Mouse (Mus musculus): Measurements from ENCODE around the gene Alms1.
A peak's percentile ranks its signal among the peaks of the same experiment; 100 is the strongest.
"Not testable (repeated sequence)": the region's sequence is repeated elsewhere in the genome, so short reads cannot be mapped to it uniquely, and the experiment has no call there.

Gene Alms1

GRCm38 (mm10) chr6:85587396-85588143 lies at the start of gene Alms1:
TSS of gene Alms1 (plus strand) at chr6:85587531.
- DNase-seq, result peak; percentile 95

- DNase-seq, result no peak
These were observed 43.8 kb upstream of the Alms1 start for GRCm38 (mm10) chr6:85543351-85544175.

GRCm38 (mm10) chr6:85544251-85544881 lies 43.0 kb upstream of the Alms1 start:
- no peak for DNase-seq

DNA sequence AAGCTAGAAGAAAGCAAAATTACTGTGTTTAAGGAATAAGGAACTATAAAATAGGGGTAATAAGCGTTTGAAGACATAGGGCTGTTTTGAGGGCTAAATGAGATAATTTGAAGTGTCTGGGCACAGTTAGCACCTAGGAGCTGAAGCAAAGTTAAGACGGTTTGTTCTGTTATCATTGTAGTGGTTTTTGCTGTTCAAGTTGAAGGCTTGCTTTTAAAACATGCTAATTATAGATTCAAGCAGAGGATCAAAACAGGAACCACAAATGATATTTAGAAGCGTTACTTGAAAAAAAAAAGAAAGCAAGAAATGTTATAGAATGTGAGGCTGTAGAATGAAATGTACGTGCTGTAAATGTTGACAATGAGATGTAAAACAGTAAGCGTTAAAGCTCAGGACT lies 39.7 kb upstream of the Alms1 start:
- DNase-seq, result no peak

DNA sequence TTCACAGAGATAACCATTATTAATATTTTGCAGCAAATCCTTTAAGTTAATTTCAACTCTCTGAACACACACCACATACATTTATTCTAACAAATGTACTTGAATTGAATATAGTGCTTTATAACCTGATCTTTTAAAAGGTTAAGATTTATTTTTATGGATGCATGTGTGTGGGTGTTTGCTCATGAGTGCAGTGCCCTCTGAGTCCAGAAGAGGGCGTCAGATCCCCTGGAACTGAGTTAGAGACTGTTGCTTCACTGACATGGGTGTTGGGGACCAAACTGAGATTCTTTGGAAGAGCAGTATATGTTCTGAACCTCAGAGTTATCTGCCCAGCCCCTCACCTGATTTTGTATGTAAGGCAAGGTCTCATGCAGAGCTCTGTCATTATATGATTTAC lies 25.0 kb upstream of the Alms1 start:
- no peak for DNase-seq

GRCm38 (mm10) chr6:85572816-85573215 lies 14.5 kb upstream of the Alms1 start:
- no peak for DNase-seq

GRCm38 (mm10) chr6:85581688-85582087 lies 5.6 kb upstream of the Alms1 start:
- DNase-seq, result no peak

GRCm38 (mm10) chr6:85584612-85585011 lies 2.7 kb upstream of the Alms1 start:
- DNase-seq, result no peak

DNA sequence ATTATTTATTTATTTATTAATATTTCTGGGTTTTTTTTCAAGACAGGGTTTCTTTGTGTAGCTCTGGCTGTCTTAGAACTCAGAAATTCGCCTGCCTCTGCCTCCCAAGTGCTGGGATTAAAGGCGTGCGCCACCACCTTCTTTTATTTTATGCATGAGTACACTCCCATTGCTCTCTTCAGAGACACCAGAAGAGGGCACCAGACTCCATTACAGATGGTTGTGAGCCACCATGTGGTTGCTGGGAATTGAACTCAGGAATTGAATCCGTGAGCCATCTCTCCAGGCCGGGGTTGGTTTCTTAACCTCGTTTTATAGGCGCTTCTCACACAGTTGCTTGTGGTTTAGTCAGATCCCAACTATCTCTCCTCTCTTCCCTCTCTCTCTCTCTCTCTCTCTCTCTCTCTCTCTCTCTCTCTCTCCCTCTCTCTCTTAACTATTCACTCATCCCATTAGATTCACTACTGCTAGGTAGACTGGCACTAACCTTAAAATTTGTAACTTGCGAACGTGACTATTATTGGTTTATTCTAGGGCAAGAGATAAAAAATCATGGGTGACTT lies 445 bp upstream of the Alms1 start:
- DNase-seq, result peak in 1 of 2 experiments; percentile 5

GRCm38 (mm10) chr6:85588164-85588563 lies 833 bp downstream of the Alms1 start:
- no peak for DNase-seq

DNA sequence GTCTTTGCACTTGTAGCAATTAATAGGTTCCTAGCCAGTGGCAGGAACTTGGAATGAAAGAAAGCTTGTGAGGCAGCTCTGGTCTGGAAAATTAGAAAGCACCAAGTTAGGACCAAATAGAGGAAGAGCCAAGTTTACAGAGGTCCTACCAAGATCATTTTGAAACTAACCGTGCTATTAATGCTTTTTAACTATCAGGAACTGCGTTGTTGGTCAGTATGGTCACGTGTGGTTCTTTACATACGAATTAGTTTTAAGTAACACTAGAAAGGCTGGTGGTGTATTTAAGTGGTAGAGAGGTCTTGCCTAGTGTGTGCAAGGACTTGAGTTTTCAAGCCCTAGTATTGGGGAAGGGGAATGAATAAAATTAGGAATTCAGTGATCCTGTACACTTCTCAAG lies 1.2 kb downstream of the Alms1 start:
- no peak for DNase-seq

DNA sequence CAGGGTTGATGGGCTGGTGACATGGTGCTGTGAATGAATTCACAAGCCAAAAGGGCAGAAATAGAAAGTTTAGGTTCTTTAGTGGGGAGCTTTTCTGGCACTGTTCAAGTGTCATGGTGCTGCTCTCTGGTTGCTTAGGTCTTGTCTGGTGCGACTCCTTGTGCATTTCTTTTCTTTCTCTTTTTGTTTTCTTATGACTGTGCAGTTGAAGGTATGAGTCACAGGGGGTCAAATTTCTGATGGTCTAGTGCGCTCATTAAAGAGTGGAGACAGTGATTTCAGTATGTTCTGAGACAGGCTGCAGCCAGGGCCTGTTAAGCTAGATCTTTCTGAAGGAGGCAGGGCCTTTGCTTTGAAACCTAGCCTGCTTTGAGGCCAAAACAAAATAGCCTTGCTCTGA lies 2.8 kb downstream of the Alms1 start:
- DNase-seq, result no peak

DNA sequence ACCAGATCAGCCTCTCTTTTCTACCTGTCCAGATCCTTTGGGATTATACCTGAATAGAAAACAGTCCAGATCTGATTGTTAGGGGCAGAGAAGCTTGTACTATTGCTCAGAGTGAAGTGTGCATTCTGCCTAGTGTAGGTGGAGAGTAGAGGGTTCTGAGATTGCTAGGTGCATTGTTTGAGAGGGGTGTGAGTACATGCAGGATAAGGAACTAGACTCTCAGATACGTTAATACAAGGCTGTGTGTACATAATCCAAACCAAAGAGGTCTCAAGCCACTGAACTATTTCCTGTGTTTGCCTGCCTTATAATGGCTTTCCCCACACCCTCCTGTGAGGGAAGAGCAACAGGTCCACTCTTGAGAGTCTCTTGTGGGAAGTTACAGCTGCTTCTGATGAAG lies 12.0 kb downstream of the Alms1 start:
- no peak for DNase-seq

- DNase-seq, result no peak
These were observed 23.2 kb downstream of the Alms1 start for GRCm38 (mm10) chr6:85610511-85610910.

GRCm38 (mm10) chr6:85620826-85621225 lies 33.5 kb downstream of the Alms1 start:
- DNase-seq, result no peak

- no peak for DNase-seq
These were observed 34.3 kb downstream of the Alms1 start for GRCm38 (mm10) chr6:85621600-85621999.

- DNase-seq, result no peak
These were observed 37.2 kb downstream of the Alms1 start for GRCm38 (mm10) chr6:85624511-85624910.

- DNase-seq, result no peak
These were observed 45.8 kb downstream of the Alms1 start for GRCm38 (mm10) chr6:85633165-85633564.

DNA sequence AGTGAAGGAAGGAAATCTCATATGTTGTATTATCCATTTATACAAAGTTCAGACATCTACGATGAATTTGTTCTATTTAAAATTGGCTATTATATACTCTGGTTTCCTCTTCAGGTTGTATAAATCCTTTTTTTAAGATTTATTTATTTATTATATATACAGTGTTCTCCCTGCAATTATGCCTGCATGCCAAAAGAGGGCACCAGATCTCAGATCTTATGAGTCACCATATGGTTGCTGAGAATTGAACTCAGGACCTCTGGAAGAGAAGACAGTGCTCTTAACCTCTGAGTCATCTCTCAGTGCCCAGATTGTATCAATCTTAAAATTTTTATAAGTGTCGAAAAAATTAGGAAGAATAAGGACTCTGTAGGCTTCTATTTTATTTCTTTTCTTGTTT lies 65.9 kb downstream of the Alms1 start:
- DNase-seq, result no peak

DNA sequence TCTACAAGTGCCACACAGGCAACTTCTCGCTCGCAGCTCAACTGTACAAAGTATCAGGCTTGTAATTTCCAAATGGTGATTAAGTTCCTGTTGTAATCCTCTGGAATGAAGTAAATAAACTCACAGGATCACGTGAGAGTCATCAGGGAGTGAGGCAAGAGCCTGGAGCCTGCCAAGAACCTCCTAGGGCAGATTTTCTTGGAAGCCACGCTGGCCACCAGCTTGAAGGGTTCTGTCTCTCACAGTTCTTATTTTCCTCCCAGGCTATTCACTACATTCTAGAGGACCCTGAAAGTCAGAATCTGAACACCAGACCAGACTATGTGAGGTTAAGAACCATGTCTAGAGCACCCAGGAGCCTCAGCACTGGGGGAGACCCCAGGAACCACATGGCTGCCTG lies 114.6 kb downstream of the Alms1 start:
- peak; percentile 59 to 84 for DNase-seq

GRCm38 (mm10) chr6:85709206-85709605 lies 121.9 kb downstream of the Alms1 start:
- DNase-seq, result not testable (repeated sequence)

- DNase-seq, result not testable (repeated sequence)
These were observed 122.3 kb downstream of the Alms1 start for GRCm38 (mm10) chr6:85709607-85710006.

DNA sequence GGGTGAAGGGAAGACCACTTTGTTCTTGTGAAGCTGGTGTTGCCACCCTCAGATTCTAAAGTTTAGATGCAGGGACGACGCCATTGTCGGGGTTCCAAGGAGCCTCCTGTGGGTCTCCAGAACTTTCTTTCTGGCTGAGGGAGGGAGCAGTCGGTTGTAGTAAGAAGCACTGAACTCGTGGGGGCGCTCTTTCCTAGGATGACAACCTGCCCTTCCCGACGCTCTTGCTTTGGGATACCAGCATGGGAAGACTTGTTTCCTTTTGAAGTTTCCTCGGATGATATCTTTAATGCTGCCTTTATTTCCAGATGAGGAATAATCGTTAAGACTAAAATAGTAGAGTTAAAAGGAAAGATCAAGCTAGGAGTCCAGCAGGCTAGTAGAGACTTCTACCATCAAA lies 125.8 kb downstream of the Alms1 start, which contains the start of gene Nat8f7:
TSS of gene Nat8f7 (minus strand) at position 101 of the 400 bp plus-strand sequence.
- not testable (repeated sequence) for DNase-seq
